Mouse (Mus musculus): Measurements from ENCODE around the gene Tmem39a. TPM values are rescaled to one million over a fixed set of nuclear protein-coding genes. Genes with fewer than 3 reads are reported as not detected.

The Tmem39a gene
- polyA plus RNA-seq, 1 experiment = 165 TPM

GRCm38 (mm10) chr16:38632147-38632546 lies 73.6 kb downstream of the Tmem39a start:
- no peaks in the 10 kb centered on the region; the same call in 1 of the 2 replicates for H3K27me3 ChIP-seq (ENCODE audit: control insufficient read depth, insufficient read depth, low read length, poor library complexity, severe bottlenecking)
- no peaks in the 10 kb centered on the region for H3K36me3 ChIP-seq (ENCODE audit: control insufficient read depth, insufficient read depth, low read length, poor library complexity, severe bottlenecking)
- TF ChIP-seq POLR2A (IDR thresholded peaks at IDR 0.05; ENCODE audit: insufficient read depth, low read length) (no peak), CTCF (IDR thresholded peaks at IDR 0.05; ENCODE audit: low read depth, low read length) (peak; percentile 83)
- no peak overlapping the region for H3K27ac ChIP-seq (ENCODE audit: insufficient read depth, low read length)
- H3K9me3 ChIP-seq (replicated peaks; ENCODE audit: control insufficient read depth, insufficient read depth, low read length, poor library complexity, severe bottlenecking) = no peaks in the 10 kb centered on the region
- no peak overlapping the region for H3K4me3 ChIP-seq (ENCODE audit: low read depth, low read length)
- no peak overlapping the region for H3K9ac ChIP-seq (ENCODE audit: low read depth, poor library complexity, severe bottlenecking)
- peaks cover 4% of the 10 kb centered on the region for H3K4me1 ChIP-seq (ENCODE audit: control insufficient read depth, insufficient read depth, low read length)

- Histone ChIP-seq H3K4me1 (ENCODE audit: control insufficient read depth, insufficient read depth, low read length) (peaks cover 4% of the 10 kb centered on the region), H3K27ac (ENCODE audit: insufficient read depth, low read length) (no peak overlapping the region), H3K4me3 (ENCODE audit: low read depth, low read length) (no peak overlapping the region), H3K9ac (ENCODE audit: low read depth, poor library complexity, severe bottlenecking) (no peak overlapping the region), H3K36me3 (ENCODE audit: control insufficient read depth, insufficient read depth, low read length, poor library complexity, severe bottlenecking) (no peaks in the 10 kb centered on the region), H3K27me3 (ENCODE audit: control insufficient read depth, insufficient read depth, low read length, poor library complexity, severe bottlenecking) (no peaks in the 10 kb centered on the region; the same call in 1 of the 2 replicates), H3K9me3 (replicated peaks; ENCODE audit: control insufficient read depth, insufficient read depth, low read length, poor library complexity, severe bottlenecking) (no peaks in the 10 kb centered on the region)
- TF ChIP-seq POLR2A (IDR thresholded peaks at IDR 0.05; ENCODE audit: insufficient read depth, low read length) = no peak
- TF ChIP-seq CTCF (IDR thresholded peaks at IDR 0.05; ENCODE audit: low read depth, low read length) = no peak
- no peak for TF ChIP-seq EP300 (IDR thresholded peaks at IDR 0.05; ENCODE audit: insufficient read depth, low read depth, low read length)
Measured at GRCm38 (mm10) chr16:38635833-38636390, 77.4 kb downstream of the Tmem39a start.

GRCm38 (mm10) chr16:38636682-38637081 lies 78.2 kb downstream of the Tmem39a start:
- Histone ChIP-seq H3K4me3 (ENCODE audit: low read depth, low read length) (peak overlapping the region; percentile 14; the same call in 1 of the 2 replicates), H3K27ac (ENCODE audit: insufficient read depth, low read length) (no peak overlapping the region)
- no peak for TF ChIP-seq CTCF (IDR thresholded peaks at IDR 0.05; ENCODE audit: low read depth, low read length)
- no peak for TF ChIP-seq EP300 (IDR thresholded peaks at IDR 0.05; ENCODE audit: insufficient read depth, low read depth, low read length)
- TF ChIP-seq POLR2A (IDR thresholded peaks at IDR 0.05; ENCODE audit: insufficient read depth, low read length) = no peak

GRCm38 (mm10) chr16:38637085-38637484 lies 78.6 kb downstream of the Tmem39a start:
- no peaks in the 10 kb centered on the region for H3K36me3 ChIP-seq (ENCODE audit: control insufficient read depth, insufficient read depth, low read length, poor library complexity, severe bottlenecking)
- no peak overlapping the region for H3K4me3 ChIP-seq (ENCODE audit: low read depth, low read length)
- peaks cover 4% of the 10 kb centered on the region for H3K4me1 ChIP-seq (ENCODE audit: control insufficient read depth, insufficient read depth, low read length)
- no peak overlapping the region for H3K27ac ChIP-seq (ENCODE audit: insufficient read depth, low read length)
- TF ChIP-seq EP300 (IDR thresholded peaks at IDR 0.05; ENCODE audit: insufficient read depth, low read depth, low read length) (no peak), CTCF (IDR thresholded peaks at IDR 0.05; ENCODE audit: low read depth, low read length) (no peak), POLR2A (IDR thresholded peaks at IDR 0.05; ENCODE audit: insufficient read depth, low read length) (no peak)
- H3K9ac ChIP-seq (ENCODE audit: low read depth, poor library complexity, severe bottlenecking) = no peak overlapping the region
- no peaks in the 10 kb centered on the region for H3K9me3 ChIP-seq (replicated peaks; ENCODE audit: control insufficient read depth, insufficient read depth, low read length, poor library complexity, severe bottlenecking)
- no peaks in the 10 kb centered on the region for H3K27me3 ChIP-seq (ENCODE audit: control insufficient read depth, insufficient read depth, low read length, poor library complexity, severe bottlenecking)

More at GRCm38 (mm10) chr16:38636682-38637081, 78.2 kb downstream of the Tmem39a start:
- no peaks in the 10 kb centered on the region for H3K27me3 ChIP-seq (ENCODE audit: control insufficient read depth, insufficient read depth, low read length, poor library complexity, severe bottlenecking)
- peaks cover 4% of the 10 kb centered on the region for H3K4me1 ChIP-seq (ENCODE audit: control insufficient read depth, insufficient read depth, low read length)
- no peaks in the 10 kb centered on the region for H3K9me3 ChIP-seq (replicated peaks; ENCODE audit: control insufficient read depth, insufficient read depth, low read length, poor library complexity, severe bottlenecking)
- H3K36me3 ChIP-seq (ENCODE audit: control insufficient read depth, insufficient read depth, low read length, poor library complexity, severe bottlenecking) = no peaks in the 10 kb centered on the region
- H3K9ac ChIP-seq (ENCODE audit: low read depth, poor library complexity, severe bottlenecking) = no peak overlapping the region

Other genes starting within 250 kb of the Tmem39a start
- 0.58 and 0.96 TPM in 2 replicates for gene Maats1, start 216.6 kb upstream of the Tmem39a start, polyA plus RNA-seq (2011; ENCODE audit: insufficient read depth, insufficient read length, low read depth, missing spikeins)
- gene Cox17, start 211.7 kb upstream of the Tmem39a start, polyA plus RNA-seq (2011; ENCODE audit: insufficient read depth, insufficient read length, low read depth, missing spikeins) = 218 and 226 TPM in 2 replicates
- not detected in 2 replicates for gene Gm21987, start 211.7 kb upstream of the Tmem39a start, polyA plus RNA-seq (2011; ENCODE audit: insufficient read depth, insufficient read length, low read depth, missing spikeins)
- not detected in 2 replicates for gene Popdc2, start 196.5 kb upstream of the Tmem39a start, polyA plus RNA-seq (2011; ENCODE audit: insufficient read depth, insufficient read length, low read depth, missing spikeins)
- 1.9 and 2.5 TPM in 2 replicates for gene Pla1a, start 125.6 kb upstream of the Tmem39a start, polyA plus RNA-seq (2011; ENCODE audit: insufficient read depth, insufficient read length, low read depth, missing spikeins)
- 50.7 and 51.3 TPM in 2 replicates for gene Adprh, start 106.0 kb upstream of the Tmem39a start, polyA plus RNA-seq (2011; ENCODE audit: insufficient read depth, insufficient read length, low read depth, missing spikeins)
- gene Cd80, start 103.1 kb upstream of the Tmem39a start, polyA plus RNA-seq (2011; ENCODE audit: insufficient read depth, insufficient read length, low read depth, missing spikeins) = 1.3 and 1.7 TPM in 2 replicates
- 46.4 and 53.9 TPM in 2 replicates for gene Timmdc1, start 36.0 kb upstream of the Tmem39a start, polyA plus RNA-seq (2011; ENCODE audit: insufficient read depth, insufficient read length, low read depth, missing spikeins)
- gene Poglut1, start 8.4 kb upstream of the Tmem39a start, polyA plus RNA-seq (2011; ENCODE audit: insufficient read depth, insufficient read length, low read depth, missing spikeins) = 90.1 and 99.5 TPM in 2 replicates
- 0.94 and 1.3 TPM in 2 replicates for gene Arhgap31, start 154.6 kb downstream of the Tmem39a start, polyA plus RNA-seq (2011; ENCODE audit: insufficient read depth, insufficient read length, low read depth, missing spikeins)
- 17.1 and 19.2 TPM in 2 replicates for gene B4galt4, start 183.6 kb downstream of the Tmem39a start, polyA plus RNA-seq (2011; ENCODE audit: insufficient read depth, insufficient read length, low read depth, missing spikeins)
- gene Upk1b, start 241.6 kb downstream of the Tmem39a start, polyA plus RNA-seq (2011; ENCODE audit: insufficient read depth, insufficient read length, low read depth, missing spikeins) = 0.52 and 1.1 TPM in 2 replicates